Mouse (Mus musculus) Muller cell, postnatal 12 days (primary cell): ENCODE measurements around the gene Pbxip1.
A peak's percentile ranks its signal among the peaks of the same experiment; 100 is the strongest.

Experiments
- DNase-seq: peaks from one replicate; pipeline ENCODE4 v3.0.0-alpha.2; 2015; ENCODE audit errors: inconsistent ontology term

The Pbxip1 gene

DNA sequence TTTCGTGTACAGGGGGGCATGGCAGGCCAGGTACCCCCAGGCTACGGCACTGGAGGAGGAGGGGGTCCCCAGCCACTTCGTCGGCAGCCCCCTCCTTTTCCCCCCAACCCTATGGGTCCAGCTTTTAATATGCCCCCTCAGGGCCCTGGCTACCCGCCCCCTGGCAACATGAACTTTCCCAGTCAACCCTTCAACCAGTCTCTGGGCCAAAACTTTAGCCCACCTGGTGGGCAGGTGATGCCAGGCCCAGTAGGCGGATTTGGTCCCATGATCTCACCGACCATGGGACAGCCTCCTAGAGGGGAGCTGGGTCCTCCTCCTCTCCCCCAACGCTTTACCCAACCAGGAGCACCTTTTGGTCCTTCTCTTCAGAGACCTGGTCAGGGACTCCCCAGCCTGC is 3.9 kb upstream of the Pbxip1 start:
- no peak for DNase-seq

- no peak for DNase-seq
These were observed 2.0 kb upstream of the Pbxip1 start for GRCm38 (mm10) chr3:89434532-89434931.

DNA sequence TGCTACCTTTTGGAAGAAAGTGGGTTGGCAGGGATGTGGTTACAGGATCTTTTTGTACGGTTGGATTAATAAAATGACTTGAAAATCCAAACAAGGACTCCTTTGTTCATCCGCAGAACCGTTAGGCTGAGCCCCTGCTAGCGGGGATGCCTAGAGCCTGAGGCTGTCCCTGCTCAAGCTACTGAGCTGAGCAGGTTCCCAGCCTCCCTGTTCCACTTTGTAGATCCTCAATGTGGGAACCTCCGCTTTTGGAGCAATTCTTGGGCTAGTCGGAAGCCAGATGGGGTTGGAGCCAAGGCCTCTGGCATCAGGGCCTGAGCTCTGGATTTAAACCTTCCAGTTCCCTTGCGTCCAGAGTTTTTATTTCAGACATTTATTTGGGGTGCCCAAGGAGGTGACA is 1.5 kb upstream of the Pbxip1 start:
- peak; percentile 79 for DNase-seq

DNA sequence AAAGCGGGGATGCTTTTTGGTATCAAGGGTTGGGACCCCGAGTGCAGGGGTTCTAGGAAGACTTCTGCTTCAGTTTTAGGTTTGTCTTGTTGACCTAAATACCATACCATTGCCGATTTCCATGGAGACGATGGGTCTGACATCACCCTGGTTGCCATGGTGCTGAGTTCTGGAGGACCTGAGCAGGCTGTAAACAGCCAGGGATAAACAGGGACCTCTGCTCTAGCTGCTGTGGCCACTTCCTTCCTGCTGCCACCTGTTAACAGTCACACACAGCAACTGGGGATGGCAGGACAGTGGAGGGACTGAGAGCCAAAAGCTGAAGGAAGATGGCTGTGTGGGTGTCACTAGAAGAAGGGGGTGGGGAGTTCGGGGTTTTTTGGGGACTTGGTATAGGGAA is 763 bp downstream of the Pbxip1 start:
- DNase-seq, result peak; percentile 75

GRCm38 (mm10) chr3:89440691-89441090 is 4.2 kb downstream of the Pbxip1 start:
- DNase-seq, result no peak

DNA sequence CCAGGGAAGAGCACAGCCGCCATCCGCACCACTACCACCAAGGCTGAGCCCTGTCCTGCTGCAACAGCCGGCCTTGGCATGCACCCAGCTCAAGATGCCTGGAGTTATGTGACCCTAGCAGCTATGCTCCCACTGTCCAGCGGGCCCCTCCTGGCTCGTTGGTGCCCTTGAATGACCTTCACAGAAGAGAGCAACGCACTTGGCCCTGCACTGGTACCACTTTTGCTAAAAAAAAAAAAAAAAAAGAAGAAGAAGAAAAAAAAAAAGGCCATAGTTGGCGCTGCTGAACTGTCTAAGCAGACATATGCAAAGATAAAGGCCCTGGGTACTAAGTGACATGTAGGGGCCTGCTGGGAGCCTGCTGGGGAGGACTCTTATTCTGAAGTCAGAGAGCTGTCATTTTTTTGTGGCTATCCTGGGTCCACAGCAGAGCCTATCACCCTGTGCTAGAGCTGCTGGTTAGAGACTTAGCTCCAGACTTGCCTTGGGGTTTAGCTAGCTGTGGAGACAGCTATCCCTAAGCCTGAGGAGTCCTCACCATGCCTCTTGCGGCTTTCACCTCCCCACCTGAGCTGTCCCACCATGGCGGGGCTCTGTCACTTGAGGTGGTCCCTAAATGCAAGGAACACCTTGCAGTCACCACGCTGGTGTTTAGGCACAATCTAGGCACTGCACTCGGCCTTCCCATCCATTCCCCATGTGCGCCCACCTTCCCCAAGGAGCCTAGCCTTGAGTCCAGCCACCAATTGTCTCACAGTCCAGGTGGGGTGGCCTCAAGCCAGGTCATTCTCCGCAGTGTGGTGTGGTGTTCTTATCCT is 12.4 kb downstream of the Pbxip1 start:
- peak; percentile 61 for DNase-seq

DNA sequence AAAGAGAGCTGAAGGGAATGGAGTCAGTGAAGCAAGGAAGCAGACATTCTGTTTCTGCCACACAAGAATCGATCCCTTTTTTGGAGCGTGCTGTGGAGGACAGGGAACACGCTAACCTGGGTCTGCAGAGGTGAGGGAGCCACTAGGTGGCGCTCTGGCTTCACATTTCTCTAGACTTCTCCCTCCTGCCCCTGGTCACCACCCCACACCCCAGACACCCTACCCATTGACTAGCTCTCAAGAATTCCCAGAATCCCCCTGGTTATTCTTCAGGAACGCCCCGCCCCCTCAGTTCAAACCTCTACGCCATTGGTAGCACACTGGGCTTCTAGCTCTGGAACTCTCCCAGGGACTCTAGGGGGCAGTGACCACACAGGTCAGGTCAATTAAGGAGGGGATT is 13.0 kb downstream of the Pbxip1 start:
- peak; percentile 63 for DNase-seq

- DNase-seq, result no peak
These were observed 15.4 kb downstream of the Pbxip1 start for GRCm38 (mm10) chr3:89451916-89452315.

GRCm38 (mm10) chr3:89454401-89455177 is 18.1 kb downstream of the Pbxip1 start, which contains the start of gene Pmvk:
Gene Pmvk, plus strand, starts transcription at chr3:89454541.
- no peak for DNase-seq

- no peak for DNase-seq
These were observed 19.3 kb downstream of the Pbxip1 start for GRCm38 (mm10) chr3:89455786-89456285.

DNA sequence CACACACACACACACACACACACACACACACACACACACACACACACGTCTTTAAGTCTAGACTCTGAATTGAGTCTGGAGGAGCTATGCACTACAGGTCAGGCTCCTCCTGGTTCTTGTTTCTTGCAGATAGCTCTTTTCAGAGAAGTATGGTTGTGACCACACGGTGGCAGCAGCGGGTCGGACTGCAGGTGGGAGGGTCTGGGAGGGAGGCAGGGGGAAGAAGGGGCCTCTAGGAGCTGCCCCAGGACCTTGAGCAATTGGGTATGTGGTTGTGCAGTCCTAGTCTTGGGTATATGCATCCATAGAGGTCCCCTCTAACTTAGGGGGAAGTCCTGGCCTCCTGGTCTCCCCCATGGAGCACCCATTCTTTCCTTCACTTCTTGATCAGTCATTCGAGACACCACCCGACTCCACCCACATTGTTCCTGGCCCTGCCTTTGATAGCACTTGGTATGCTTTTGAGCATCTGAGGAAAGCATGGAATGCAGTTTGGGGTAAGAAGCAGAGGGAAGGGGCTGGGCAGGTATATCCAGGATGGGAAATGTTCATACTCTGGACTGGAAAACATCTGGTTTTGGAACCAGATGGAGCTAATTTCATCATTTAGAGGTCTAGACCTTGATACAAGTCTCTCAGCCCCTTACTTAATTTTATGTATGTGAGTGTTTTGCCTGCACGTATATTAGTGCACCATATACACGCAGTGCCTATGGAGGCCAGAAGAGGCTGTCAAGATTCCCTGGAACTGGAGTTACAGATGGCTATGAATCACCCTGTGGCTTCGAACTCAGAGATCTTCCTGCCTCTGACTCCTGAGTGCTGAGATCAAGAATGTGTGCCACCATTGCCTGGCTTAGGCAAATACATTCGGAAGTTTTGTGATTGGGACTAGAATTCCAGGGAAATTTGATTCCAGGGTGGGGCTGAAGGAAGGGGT is 20.5 kb downstream of the Pbxip1 start:
- peak; percentile 61 for DNase-seq

- DNase-seq, result no peak
These were observed 22.0 kb downstream of the Pbxip1 start for GRCm38 (mm10) chr3:89458372-89458964.

- DNase-seq, result peak; percentile 91
These were observed 22.7 kb downstream of the Pbxip1 start for GRCm38 (mm10) chr3:89458965-89459807.

DNA sequence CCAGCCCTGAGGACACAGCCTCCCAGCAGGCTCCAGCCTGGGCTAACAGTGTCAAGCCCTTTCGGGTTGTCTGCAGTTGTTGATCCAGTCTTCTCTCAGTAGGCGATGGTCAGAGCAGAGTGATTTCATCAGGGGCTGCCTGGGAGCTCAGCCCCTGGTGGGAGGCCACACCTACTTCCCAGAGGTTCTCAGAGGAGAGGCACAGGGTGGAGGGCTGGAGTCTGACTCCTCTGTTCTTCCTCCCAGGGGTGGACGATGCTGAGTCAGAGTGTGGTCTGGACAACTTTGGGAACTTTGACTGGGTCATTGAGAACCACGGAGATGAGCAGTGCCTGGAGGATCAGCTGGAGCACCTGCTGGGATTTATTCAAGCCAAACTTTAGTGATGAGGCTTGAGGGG is 31.8 kb downstream of the Pbxip1 start:
- DNase-seq, result peak; percentile 36

DNA sequence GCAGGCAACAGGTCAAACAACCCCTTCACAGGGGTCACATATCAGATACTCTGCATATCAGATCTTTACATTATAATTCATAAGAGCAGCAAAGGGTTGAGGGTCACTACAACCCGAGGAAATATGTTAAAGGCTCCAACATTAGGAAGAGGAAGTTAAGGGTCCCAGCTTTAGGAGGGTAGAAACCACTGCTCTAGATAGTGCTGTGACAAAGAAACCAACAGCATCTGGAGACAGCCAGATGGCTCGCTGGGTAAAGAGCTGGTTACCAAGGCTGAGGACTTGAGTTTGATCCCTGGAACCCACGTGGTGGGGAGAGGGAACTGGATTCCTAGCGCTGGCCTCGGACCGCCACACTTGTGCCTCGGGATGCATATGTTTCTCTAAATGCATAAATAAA is 35.8 kb downstream of the Pbxip1 start:
- no peak for DNase-seq

- DNase-seq, result no peak
These were observed 37.3 kb downstream of the Pbxip1 start for GRCm38 (mm10) chr3:89473838-89474237.

DNA sequence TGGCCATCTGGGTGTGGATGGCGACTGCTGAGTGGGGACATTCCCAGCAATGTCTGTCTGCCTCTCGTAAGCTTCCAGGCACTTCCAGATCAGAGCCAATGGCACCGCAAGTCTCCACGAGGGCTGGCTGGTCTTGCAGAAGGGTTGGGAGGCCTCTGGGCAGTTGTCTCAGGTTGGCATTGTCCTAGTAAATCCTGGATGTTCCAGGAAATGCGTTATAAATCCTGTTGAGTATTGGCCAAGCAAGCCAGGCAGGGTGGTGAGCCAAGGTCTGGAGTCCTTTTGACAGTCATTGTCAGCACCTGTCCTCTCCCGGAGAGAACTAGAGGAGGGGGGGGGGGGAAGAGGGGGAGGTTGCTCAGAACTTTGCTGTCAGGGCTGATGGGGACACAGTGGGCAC is 42.5 kb downstream of the Pbxip1 start:
- no peak for DNase-seq

DNA sequence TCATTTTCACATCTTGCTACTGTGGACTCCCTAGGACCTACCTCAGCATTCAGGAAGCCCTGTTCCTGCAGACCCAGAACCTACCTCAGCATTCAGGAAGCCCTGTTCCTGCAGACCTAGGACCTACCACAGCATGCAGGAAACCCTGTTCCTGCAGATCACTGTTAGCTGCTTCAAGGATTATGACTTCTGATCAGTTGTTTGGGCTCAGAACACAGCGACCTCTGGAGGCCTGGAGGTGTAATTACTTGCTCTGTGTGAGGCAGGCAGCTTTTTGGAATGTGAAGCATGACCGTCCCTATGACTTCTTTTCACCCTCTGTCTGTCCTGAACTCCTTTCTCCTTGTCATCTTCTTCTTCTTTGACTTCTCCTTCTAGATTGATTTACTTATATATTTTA is 45.0 kb downstream of the Pbxip1 start:
- no peak for DNase-seq

DNA sequence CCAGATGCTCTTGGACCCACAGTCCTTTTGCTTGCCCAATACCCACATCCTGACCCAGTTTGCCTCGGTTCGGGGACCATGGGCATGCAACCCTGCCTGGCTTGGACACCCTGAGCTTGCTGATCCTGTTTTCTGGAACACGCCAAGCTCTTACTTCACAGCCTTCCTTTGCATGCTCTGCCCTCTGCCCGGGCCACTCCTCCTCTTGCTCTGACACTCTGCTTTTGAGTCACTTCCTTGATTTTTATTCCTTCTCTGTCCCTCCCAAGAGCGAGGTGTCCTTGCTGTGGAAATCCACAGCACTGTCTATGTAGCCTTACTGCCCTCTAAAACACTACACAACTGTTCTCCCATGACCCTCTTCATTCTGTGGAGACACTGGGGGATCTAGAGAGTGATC is 45.7 kb downstream of the Pbxip1 start:
- no peak for DNase-seq

DNA sequence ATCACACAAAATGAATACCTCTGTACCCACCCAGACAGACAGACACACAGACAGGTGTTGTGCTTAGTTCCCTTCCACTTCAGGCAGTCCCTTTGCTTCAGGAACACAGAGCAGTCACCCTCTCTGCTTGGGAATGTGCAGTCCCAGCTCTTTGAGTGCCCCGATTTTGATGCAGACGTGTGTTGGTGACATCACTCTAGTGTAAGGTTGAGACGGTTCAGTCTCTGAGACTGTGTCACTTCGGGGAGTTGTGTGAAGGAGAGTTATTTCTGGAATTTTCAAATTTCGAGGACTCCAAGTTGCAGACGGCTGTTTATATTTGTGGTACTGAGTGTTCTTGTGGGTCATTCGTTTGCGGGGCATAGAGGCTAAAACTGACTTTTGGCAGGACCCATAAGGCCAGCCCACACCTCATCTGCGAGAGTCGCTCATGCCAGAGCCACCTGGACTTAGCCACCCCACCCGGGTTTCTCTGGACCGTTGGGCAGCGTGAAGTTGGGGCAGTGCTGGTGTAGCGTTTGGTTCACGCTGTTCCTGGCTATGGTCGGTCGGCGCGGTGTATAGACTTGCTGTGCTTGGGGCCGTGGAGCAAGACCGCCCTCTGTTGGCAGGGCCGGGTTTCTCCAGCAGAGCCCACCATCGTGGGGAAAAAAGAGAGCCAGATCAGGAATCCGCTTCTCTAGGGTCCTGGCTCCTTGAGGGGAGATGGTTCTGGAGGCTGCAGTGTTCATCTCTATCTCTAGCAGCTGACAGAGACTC is 48.4 kb downstream of the Pbxip1 start:
- peak; percentile 67 for DNase-seq
